Mouse (Mus musculus) liver, postnatal 0 days (tissue): Measurements from ENCODE around the gene Slc12a9. TPM values are rescaled to one million over a fixed set of nuclear protein-coding genes. Genes with fewer than 3 reads are reported as not detected.

Experiments used
- ATAC-seq: fragments of 200-750 bp; cut with Nextera tagmentation; 2 replicates; pipeline ENCODE4 v1.8.0; 2017; ENCODE audit warnings: mild to moderate bottlenecking, moderate library complexity
- DNase-seq: peaks from one replicate; pipeline ENCODE4 v3.0.0-alpha.2; 2016
- H3K27ac ChIP-seq: fragments of 300-500 bp; sonication (generic); 2 replicates; pipeline ENCODE4 v1.5.1; 2014; ENCODE audit warnings: antibody characterized with exemption, moderate library complexity, mild to moderate bottlenecking, low read depth
- H3K27me3 ChIP-seq: fragments of 300-500 bp; sonication (generic); 2 replicates; pipeline ENCODE4 v1.6.1; 2014; ENCODE audit warnings: low read length, control low read depth, mixed read lengths; ENCODE audit not compliant: insufficient read depth
- H3K36me3 ChIP-seq: fragments of 300-500 bp; sonication (generic); replicated peaks from 2 replicates; pipeline ENCODE4 v1.6.1; 2014; ENCODE audit warnings: mild to moderate bottlenecking, control low read depth, low read length, moderate library complexity, mixed read lengths; ENCODE audit not compliant: insufficient read depth
- H3K4me1 ChIP-seq: fragments of 300-500 bp; sonication (generic); 2 replicates; pipeline ENCODE4 v1.6.1; 2014; ENCODE audit warnings: antibody characterized with exemption, mild to moderate bottlenecking, control low read depth; ENCODE audit not compliant: insufficient read depth
- H3K4me2 ChIP-seq: fragments of 300-500 bp; sonication (generic); 2 replicates; pipeline ENCODE4 v1.6.1; 2014; ENCODE audit warnings: low read depth, mild to moderate bottlenecking, low read length, moderate library complexity, mixed read lengths
- H3K4me3 ChIP-seq: fragments of 300-500 bp; sonication (generic); 2 replicates; pipeline ENCODE4 v1.5.1; 2014; ENCODE audit warnings: low read depth, low read length
- H3K9ac ChIP-seq: fragments of 300-500 bp; sonication (generic); replicated peaks from 2 replicates; pipeline ENCODE4 v1.6.1; 2014; ENCODE audit warnings: mild to moderate bottlenecking, moderate library complexity
- H3K9me3 ChIP-seq: fragments of 300-500 bp; sonication (generic); 2 replicates; pipeline ENCODE4 v1.6.1; 2016; ENCODE audit warnings: mild to moderate bottlenecking, control low read depth, low read length, mixed read lengths
- CTCF ChIP-seq: sonication (generic); IDR thresholded peaks from 2 replicates; pipeline ENCODE4 v1.5.1; 2016; ENCODE audit warnings: antibody characterized with exemption, low read depth
- EP300 ChIP-seq: IDR thresholded peaks from 2 replicates; pipeline ENCODE4 v1.6.1; 2016; ENCODE audit warnings: antibody characterized with exemption, low read depth, mild to moderate bottlenecking
- WGBS: fragments of 180-500 bp; shearing (Covaris S2); extraction: QIAGEN DNeasy Blood & Tissue Kit; methylation state at CpG from one replicate; pipeline ENCODE4 v1.1.7; 2014; ENCODE audit not compliant: insufficient replicate concordance; 5-methylcytosine and 5-hydroxymethylcytosine counted together
- microRNA-seq: library from miRNA; unstranded; fragments of <30 nt; microRNA quantifications from one replicate; pipeline ENCODE4, GENCODE M21; 2016
- polyA plus RNA-seq: library from polyadenylated mRNA; unstranded; fragments of >200 nt; fragmentation: Nextera tagmentation; extraction: Ambion mirVana; gene quantifications from 2 replicates; pipeline ENCODE4 v1.2.1, GENCODE M21; 2015

Slc12a9 gene
- polyA plus RNA-seq, 1 experiment from 2014 or later, result 3.2 TPM

GRCm38 (mm10) chr5:137277360-137278342 lies 55.7 kb downstream of the Slc12a9 start:
- ATAC-seq, result no peak
- 51% methylated on average over 18 of the region's 18 CpGs for WGBS
- no peaks in the 10 kb centered on the region for H3K36me3 ChIP-seq
- no peak overlapping the region for H3K9ac ChIP-seq
- no peak overlapping the region for H3K27ac ChIP-seq
- no peak overlapping the region for H3K4me2 ChIP-seq
- DNase-seq, result no peak
- peaks cover 6% of the 10 kb centered on the region; the same call in 1 of the 2 replicates for H3K9me3 ChIP-seq
- H3K27me3 ChIP-seq, result no peaks in the 10 kb centered on the region
- TF ChIP-seq EP300 (no peak), CTCF (peak; percentile 57)
- no peak overlapping the region for H3K4me3 ChIP-seq
- no peaks in the 10 kb centered on the region for H3K4me1 ChIP-seq

- H3K4me3 ChIP-seq, result no peak overlapping the region
- H3K9ac ChIP-seq, result no peak overlapping the region
- 20% methylated on average over 18 of the region's 18 CpGs for WGBS
- H3K27me3 ChIP-seq, result no peaks in the 10 kb centered on the region
- H3K4me1 ChIP-seq, result no peaks in the 10 kb centered on the region
- H3K27ac ChIP-seq, result peak overlapping the region; percentile 39; the same call in 1 of the 2 replicates
- no peaks in the 10 kb centered on the region for H3K36me3 ChIP-seq
- H3K9me3 ChIP-seq, result peaks cover 6% of the 10 kb centered on the region; the same call in 1 of the 2 replicates
- no peak for TF ChIP-seq CTCF
- ATAC-seq (no peak; the same call in 1 of the 2 replicates), DNase-seq (no peak)
- peak overlapping the region; percentile 29 for H3K4me2 ChIP-seq
Measured at GRCm38 (mm10) chr5:137268131-137268910, 65.1 kb downstream of the Slc12a9 start.

- H3K36me3 ChIP-seq, result no peaks in the 10 kb centered on the region
- ATAC-seq (no peak), DNase-seq (no peak)
- H3K27me3 ChIP-seq, result no peaks in the 10 kb centered on the region
- TF ChIP-seq EP300, result no peak
- no peak for TF ChIP-seq CTCF
- no peaks in the 10 kb centered on the region for H3K9me3 ChIP-seq
- no peaks in the 10 kb centered on the region for H3K4me1 ChIP-seq
- no peak overlapping the region for H3K4me3 ChIP-seq
- no peak overlapping the region for H3K9ac ChIP-seq
- 56% methylated on average over 11 of the region's 11 CpGs for WGBS
- 0 out of 2 replicates have a peak overlapping the region, but pooled peaks have one; percentile 9 for H3K4me2 ChIP-seq
- H3K27ac ChIP-seq, result 0 out of 2 replicates have a peak overlapping the region, but pooled peaks have one; percentile 13
Measured at GRCm38 (mm10) chr5:137264787-137265186, 68.6 kb downstream of the Slc12a9 start.

Small RNA genes within 50 kb of the gene (microRNA-seq; reads per million reads assigned to microRNA genes)
- gene Mir7036, result not detected
- not detected for gene Mir8116

Other genes starting within 250 kb of the Slc12a9 start
- gene Trim56, start 217.4 kb downstream of the Slc12a9 start, polyA plus RNA-seq, result 6.4 and 7.4 TPM in 2 replicates
- gene Muc3, start 184.3 kb downstream of the Slc12a9 start, polyA plus RNA-seq, result not detected in 2 replicates
- gene Muc3a, start 121.2 kb downstream of the Slc12a9 start, polyA plus RNA-seq, result 0.07 and 0.09 TPM in 2 replicates
- gene Ache, start 46.1 kb downstream of the Slc12a9 start, polyA plus RNA-seq, result 10.3 and 11.1 TPM in 2 replicates
- gene Ufsp1, start 39.0 kb downstream of the Slc12a9 start, polyA plus RNA-seq, result 9.1 and 9.5 TPM in 2 replicates
- 24.1 and 28.2 TPM in 2 replicates for gene Srrt, start 25.9 kb downstream of the Slc12a9 start, polyA plus RNA-seq
- gene Trip6, start 19.2 kb downstream of the Slc12a9 start, polyA plus RNA-seq, result 7.5 and 9.2 TPM in 2 replicates
- gene Ephb4, start 16.5 kb upstream of the Slc12a9 start, polyA plus RNA-seq, result 5.7 and 5.9 TPM in 2 replicates
- 0.01 and 0.06 TPM in 2 replicates for gene Zan, start 143.5 kb upstream of the Slc12a9 start, polyA plus RNA-seq
- 27.5 and 27.7 TPM in 2 replicates for gene Pop7, start 168.9 kb upstream of the Slc12a9 start, polyA plus RNA-seq
- gene Gigyf1, start 185.0 kb upstream of the Slc12a9 start, polyA plus RNA-seq, result 2.8 and 4.0 TPM in 2 replicates
- gene Epo, start 199.6 kb upstream of the Slc12a9 start, polyA plus RNA-seq, result 0.13 and 0.26 TPM in 2 replicates
- gene Gnb2, start 199.9 kb upstream of the Slc12a9 start, polyA plus RNA-seq, result 165 and 177 TPM in 2 replicates
- gene Actl6b, start 219.9 kb upstream of the Slc12a9 start, polyA plus RNA-seq, result not detected in 2 replicates
- 148 and 157 TPM in 2 replicates for gene Tfr2, start 236.2 kb upstream of the Slc12a9 start, polyA plus RNA-seq